In genomic region chr8:84702963-84703465, GRCm38 (mm10) we compare ENCODE assay signal across 1 mouse cellular context.
TF ChIP-seq lines count a peak whose summit lies in the region.

No protein-coding gene starts in this region.

TF ChIP-seq in MEL, 35 proteins besides CTCF, POLR2A, EP300 and RAD21 (continued from another document):
- TF ChIP-seq HCFC1 (IDR thresholded peaks at IDR 0.05; ENCODE audit: low read depth, low read length): 0 out of 2 replicates have a peak, but pooled peaks have one; percentile 31
- TF ChIP-seq NELFE (IDR thresholded peaks at IDR 0.05; ENCODE audit: low read depth, low read length): no peak; the same call in 1 of the 2 replicates
- peak; percentile 6; the same call in 1 of the 2 replicates for TF ChIP-seq TBP (IDR thresholded peaks at IDR 0.05; ENCODE audit: low read depth, low read length)
- TF ChIP-seq USF2 (IDR thresholded peaks at IDR 0.05; ENCODE audit: borderline replicate concordance in 1 of 2, insufficient read depth in 1 of 2, low read depth in 1 of 2, low read length in 2 of 2): no peak
- TF ChIP-seq CHD2 (IDR thresholded peaks at IDR 0.05; ENCODE audit: low read length): no peak
- no peak for TF ChIP-seq RCOR1 (IDR thresholded peaks at IDR 0.05; ENCODE audit: low read depth, low read length)
- no peak; the same call in 1 of the 2 replicates for TF ChIP-seq ZMIZ1 (IDR thresholded peaks at IDR 0.05; ENCODE audit: low read depth, low read length)
- no peak for TF ChIP-seq CHD1 (IDR thresholded peaks at IDR 0.05; ENCODE audit: low read depth, low read length)
TF ChIP-seq in MEL: peak in this region for 2.
